Mouse (Mus musculus) kidney, embryonic 15.5 days (tissue): ENCODE results near the gene Rpl37. TPM values are rescaled to one million over a fixed set of nuclear protein-coding genes. Genes with fewer than 3 reads are reported as not detected.

Experiments
- ATAC-seq: fragments of 200-750 bp; cut with Nextera tagmentation; replicated peaks from 2 replicates; pipeline ENCODE4 v1.8.0; 2017; ENCODE audit warnings: moderate TSS enrichment; ENCODE audit not compliant: low FRiP score
- H3K27ac ChIP-seq: fragments of 300-500 bp; sonication (generic); 2 replicates; pipeline ENCODE4 v1.5.1; 2015; ENCODE audit warnings: mild to moderate bottlenecking, inconsistent platforms
- H3K27me3 ChIP-seq: fragments of 300-500 bp; sonication (generic); 2 replicates; pipeline ENCODE4 v1.6.1; 2015; ENCODE audit warnings: inconsistent platforms
- H3K36me3 ChIP-seq: fragments of 300-500 bp; sonication (generic); 2 replicates; pipeline ENCODE4 v1.6.1; 2015; ENCODE audit warnings: inconsistent platforms
- H3K4me1 ChIP-seq: fragments of 300-500 bp; sonication (generic); 2 replicates; pipeline ENCODE4 v1.6.1; 2015; ENCODE audit warnings: inconsistent platforms
- H3K4me2 ChIP-seq: fragments of 300-500 bp; sonication (generic); 2 replicates; pipeline ENCODE4 v1.6.1; 2015; ENCODE audit warnings: moderate library complexity, mild to moderate bottlenecking, inconsistent platforms
- H3K4me3 ChIP-seq: fragments of 300-500 bp; sonication (generic); replicated peaks from 2 replicates; pipeline ENCODE4 v1.5.1; 2015; ENCODE audit warnings: mild to moderate bottlenecking, inconsistent platforms
- H3K9ac ChIP-seq: fragments of 300-500 bp; sonication (generic); 2 replicates; pipeline ENCODE4 v1.6.1; 2015; ENCODE audit warnings: mild to moderate bottlenecking, inconsistent platforms
- H3K9me3 ChIP-seq: fragments of 300-500 bp; sonication (generic); replicated peaks from 2 replicates; pipeline ENCODE4 v1.6.1; 2016; ENCODE audit warnings: inconsistent platforms
- WGBS: fragments of 180-500 bp; shearing (Covaris S2); methylation state at CpG from one replicate; pipeline ENCODE4 v1.1.7; 2015; ENCODE audit warnings: mixed read lengths; 5-methylcytosine and 5-hydroxymethylcytosine counted together
- polyA plus RNA-seq: library from polyadenylated mRNA; unstranded; fragments of >200 nt; fragmentation: Nextera tagmentation; extraction: Ambion mirVana; gene quantifications from 2 replicates; pipeline ENCODE4 v1.2.1, GENCODE M21; 2015

Rpl37 gene
- polyA plus RNA-seq, 1 experiment from 2014 or later: 602 TPM

DNA sequence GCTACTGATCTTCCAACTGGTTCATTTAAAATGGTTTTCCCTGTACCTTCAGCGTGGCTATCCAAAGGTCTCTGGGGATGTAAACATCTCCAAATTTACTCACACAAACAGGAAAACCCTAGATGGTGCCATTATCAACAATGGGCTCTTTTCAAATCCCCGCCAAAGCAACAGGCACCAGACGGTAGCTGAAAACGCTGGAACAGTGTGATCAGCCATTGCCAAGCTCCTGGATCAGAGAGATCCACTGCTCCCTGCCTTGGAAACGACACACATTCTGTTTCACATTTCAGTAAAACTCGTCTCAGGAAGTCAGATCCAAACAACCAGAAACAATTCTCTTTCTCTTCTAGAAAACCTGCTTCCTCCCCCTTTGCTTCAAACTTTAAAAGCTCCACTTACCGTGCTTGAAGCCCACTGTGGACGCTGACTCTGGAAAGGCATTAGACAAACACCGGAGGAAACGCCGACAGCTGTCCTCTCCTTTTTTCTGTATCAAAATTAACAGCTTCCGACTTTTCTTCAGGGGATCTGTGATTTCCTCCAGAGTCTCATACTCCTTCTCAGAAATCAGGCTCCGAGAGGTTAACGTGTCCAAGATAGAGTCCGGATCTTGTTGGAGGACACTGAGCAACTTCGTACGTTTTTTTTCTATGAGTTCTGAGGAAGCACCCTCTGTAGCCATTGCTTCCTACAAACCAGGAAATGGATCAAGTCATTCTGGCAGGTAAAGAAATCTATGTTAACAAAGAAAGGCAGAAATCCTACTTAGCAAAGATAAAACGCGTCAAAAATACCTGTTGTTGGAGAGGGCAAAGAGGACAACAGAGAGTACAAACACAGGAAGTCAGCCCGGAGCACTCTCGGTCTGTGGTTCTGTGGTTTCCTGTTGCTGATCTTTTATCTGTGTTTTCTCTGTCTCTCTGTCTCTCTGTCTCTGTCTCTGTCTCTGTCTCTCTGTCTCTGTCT, 8.5 kb upstream of the Rpl37 start, which contains the start of gene Card6:
TSS of gene Card6 (minus strand) at position 854 of the 969 bp plus-strand sequence.
- no peaks in the 10 kb centered on the region for H3K36me3 ChIP-seq
- 54% methylated on average over 21 of the region's 21 CpGs for WGBS
- H3K9me3 ChIP-seq: no peaks in the 10 kb centered on the region
- 0 out of 2 replicates have a peak, but pooled peaks cover 2% of the 10 kb centered on the region for H3K27me3 ChIP-seq
- H3K4me1 ChIP-seq: no peaks in the 10 kb centered on the region
- peak within 1 kb of the TSS; percentile 33 for H3K4me3 ChIP-seq
- ATAC-seq: no peak
- peak within 1 kb of the TSS; percentile 24; the same call in 1 of the 2 replicates for H3K9ac ChIP-seq
- peak within 1 kb of the TSS; percentile 74 for H3K27ac ChIP-seq
- H3K4me2 ChIP-seq: peak within 1 kb of the TSS; percentile 42

DNA sequence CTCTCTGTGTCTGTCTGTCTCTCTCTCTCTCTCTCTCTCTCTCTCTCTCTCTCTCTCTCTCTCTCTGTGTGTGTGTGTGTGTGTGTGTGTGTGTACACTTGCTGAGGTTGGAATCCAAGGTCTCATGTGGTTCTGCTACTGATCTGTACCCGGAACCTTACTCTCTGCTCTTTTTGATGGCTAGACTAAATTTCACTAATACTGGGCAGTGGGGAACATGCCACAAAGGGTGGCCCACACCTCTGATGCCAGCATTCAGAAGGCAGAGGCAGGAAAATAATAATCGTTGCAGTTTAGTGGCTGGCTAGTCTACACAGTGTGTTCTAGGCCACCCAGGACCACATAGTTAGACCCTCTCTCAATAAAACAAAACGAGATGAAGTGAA, 7.8 kb upstream of the Rpl37 start:
- Histone ChIP-seq H3K4me3 (peak overlapping the region; percentile 33; the same call in 1 of the 2 replicates), H3K9me3 (no peaks in the 10 kb centered on the region), H3K27ac (peak overlapping the region; percentile 74; the same call in 1 of the 2 replicates), H3K36me3 (no peaks in the 10 kb centered on the region), H3K9ac (no peak overlapping the region), H3K4me1 (no peaks in the 10 kb centered on the region), H3K4me2 (peak overlapping the region; percentile 42), H3K27me3 (0 out of 2 replicates have a peak, but pooled peaks cover 2% of the 10 kb centered on the region)
- 79% methylated on average over 3 of the region's 3 CpGs for WGBS
- no peak for ATAC-seq

DNA sequence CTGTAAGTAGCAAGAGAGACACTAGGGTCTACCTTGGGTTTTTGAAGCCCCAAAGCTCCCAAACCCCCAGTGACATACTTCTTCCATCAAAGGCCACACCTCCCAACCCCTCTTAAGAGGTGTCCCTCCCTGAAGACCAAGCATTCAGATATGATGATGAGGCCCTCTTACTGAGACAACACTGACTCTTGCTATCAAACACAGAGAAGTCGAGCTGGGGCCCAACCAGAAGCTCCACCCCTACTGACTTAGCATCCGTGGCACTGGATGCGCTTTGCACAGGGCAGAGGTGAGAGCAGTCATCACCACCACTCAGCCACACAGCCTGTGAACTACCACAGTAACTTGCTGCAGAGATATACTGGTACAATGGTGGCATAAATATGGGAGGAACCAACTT, 3.8 kb upstream of the Rpl37 start:
- no peak for ATAC-seq
- WGBS: 86% methylated on average over 3 of the region's 3 CpGs
- Histone ChIP-seq H3K27ac (no peak overlapping the region), H3K36me3 (peaks cover 4% of the 10 kb centered on the region), H3K9ac (no peak overlapping the region), H3K27me3 (no peaks in the 10 kb centered on the region), H3K9me3 (no peaks in the 10 kb centered on the region), H3K4me1 (peaks cover 11% of the 10 kb centered on the region), H3K4me2 (no peak overlapping the region), H3K4me3 (no peak overlapping the region)

DNA sequence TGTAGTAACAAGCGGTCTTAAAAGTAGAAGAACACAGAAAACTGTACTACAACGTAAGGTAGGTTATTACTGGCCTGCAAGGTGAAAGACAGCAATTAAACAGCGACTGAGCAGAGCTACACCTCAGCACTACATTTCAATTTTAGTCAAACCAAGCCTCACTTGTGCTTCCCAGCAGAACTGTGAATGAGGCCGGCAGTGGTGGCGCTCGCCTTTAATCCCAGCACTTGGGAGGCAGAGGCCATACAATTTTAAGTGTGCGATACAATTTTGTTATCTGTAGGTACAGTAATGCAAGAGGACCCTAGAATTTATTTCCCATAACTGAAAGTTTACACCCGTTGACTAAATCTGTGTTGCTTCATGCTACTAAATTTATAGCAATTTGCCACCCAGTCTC, 1.3 kb upstream of the Rpl37 start:
- Histone ChIP-seq H3K4me3 (peak overlapping the region; percentile 90), H3K27me3 (no peaks in the 10 kb centered on the region), H3K27ac (peak overlapping the region; percentile 94), H3K4me2 (peak overlapping the region; percentile 57), H3K4me1 (peaks cover 28% of the 10 kb centered on the region), H3K9ac (peak overlapping the region; percentile 62; the same call in 1 of the 2 replicates), H3K36me3 (peaks cover 29% of the 10 kb centered on the region), H3K9me3 (no peaks in the 10 kb centered on the region)
- no peak for ATAC-seq
- whole genome bisulfite sequencing: 46% methylated on average over 8 of the region's 8 CpGs

DNA sequence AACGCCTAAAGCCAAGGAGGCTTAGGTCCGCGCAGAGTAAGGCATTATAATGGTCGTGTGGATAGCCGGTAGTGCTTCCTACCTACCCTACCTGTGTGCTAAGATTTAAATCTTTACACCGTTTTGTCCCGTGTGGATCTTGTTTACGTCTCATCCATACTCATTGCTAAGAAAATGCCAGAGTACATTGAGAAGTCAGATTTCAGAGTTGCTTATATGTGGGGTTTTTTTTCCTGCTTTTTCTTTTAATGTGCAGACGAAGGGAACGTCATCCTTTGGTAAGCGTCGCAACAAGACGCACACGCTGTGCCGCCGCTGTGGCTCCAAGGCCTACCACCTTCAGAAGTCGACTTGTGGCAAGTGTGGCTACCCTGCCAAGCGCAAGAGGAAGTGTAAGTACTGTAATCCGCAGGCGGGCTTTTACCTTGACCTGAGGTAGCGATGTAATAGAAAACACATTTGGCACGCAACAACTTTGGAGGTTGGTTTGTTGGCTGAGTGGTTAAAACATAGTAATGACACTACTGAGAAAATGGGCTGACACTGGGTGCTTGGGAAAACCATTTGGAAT, 671 bp downstream of the Rpl37 start:
- Histone ChIP-seq H3K4me2 (peak overlapping the region; percentile 75), H3K27ac (peak overlapping the region; percentile 94), H3K4me3 (peak overlapping the region; percentile 90), H3K4me1 (peaks cover 28% of the 10 kb centered on the region), H3K36me3 (peaks cover 48% of the 10 kb centered on the region), H3K9me3 (no peaks in the 10 kb centered on the region), H3K9ac (peak overlapping the region; percentile 93), H3K27me3 (no peaks in the 10 kb centered on the region)
- WGBS: 3% methylated on average over 22 of the region's 22 CpGs
- no peak for ATAC-seq

DNA sequence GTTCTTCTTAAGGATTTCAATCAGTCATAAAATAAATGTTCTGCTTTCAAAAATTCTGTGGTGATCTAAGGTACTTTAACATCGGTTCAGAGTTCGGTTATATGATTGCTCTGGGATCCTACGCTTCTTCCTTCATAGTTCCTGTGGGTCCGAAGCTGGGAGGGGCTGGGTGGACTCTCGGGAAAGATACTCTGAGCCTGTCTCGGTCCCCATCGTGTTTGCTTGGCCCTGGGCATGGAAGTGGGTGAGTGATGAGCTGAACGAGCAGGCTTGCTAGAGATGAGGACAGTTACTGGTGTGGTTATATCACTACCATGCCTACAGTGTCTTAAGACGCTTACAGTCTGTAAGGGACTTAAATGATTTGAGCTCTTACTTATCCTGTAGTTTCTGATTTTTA, 2.2 kb downstream of the Rpl37 start:
- no peak overlapping the region for H3K4me3 ChIP-seq
- H3K9ac ChIP-seq: peak overlapping the region; percentile 4; the same call in 1 of the 2 replicates
- 91% methylated on average over 9 of the region's 9 CpGs for WGBS
- no peaks in the 10 kb centered on the region for H3K27me3 ChIP-seq
- H3K36me3 ChIP-seq: peaks cover 62% of the 10 kb centered on the region
- 0 out of 2 replicates have a peak overlapping the region, but pooled peaks have one; percentile 75 for H3K4me2 ChIP-seq
- H3K4me1 ChIP-seq: peaks cover 28% of the 10 kb centered on the region
- H3K9me3 ChIP-seq: no peaks in the 10 kb centered on the region
- no peak overlapping the region for H3K27ac ChIP-seq
- ATAC-seq: no peak

DNA sequence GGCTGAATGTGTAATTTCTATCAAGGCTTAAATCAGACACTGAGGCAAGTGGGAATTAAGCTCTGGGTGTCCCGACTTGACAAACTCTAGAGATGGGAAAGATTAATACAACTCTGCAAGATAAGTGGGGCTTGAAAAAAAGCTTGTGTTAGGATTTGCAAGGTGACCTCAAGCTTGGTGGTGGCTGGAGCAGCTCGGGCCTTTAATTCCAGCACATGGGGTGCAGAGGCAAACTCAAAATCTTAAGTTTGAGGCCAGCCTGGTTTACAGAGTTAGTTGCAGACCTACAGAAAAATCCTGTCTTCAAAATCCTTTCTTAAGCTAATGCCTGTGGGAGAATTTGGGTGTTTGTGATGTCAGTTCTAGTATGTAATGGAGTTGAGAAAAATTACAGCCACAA, 2.7 kb downstream of the Rpl37 start:
- Histone ChIP-seq H3K9me3 (no peaks in the 10 kb centered on the region), H3K9ac (no peak overlapping the region), H3K27me3 (no peaks in the 10 kb centered on the region), H3K27ac (no peak overlapping the region), H3K36me3 (peaks cover 65% of the 10 kb centered on the region), H3K4me1 (peaks cover 28% of the 10 kb centered on the region), H3K4me3 (no peak overlapping the region), H3K4me2 (no peak overlapping the region)
- 93% methylated on average over 2 of the region's 2 CpGs for WGBS
- no peak for ATAC-seq

DNA sequence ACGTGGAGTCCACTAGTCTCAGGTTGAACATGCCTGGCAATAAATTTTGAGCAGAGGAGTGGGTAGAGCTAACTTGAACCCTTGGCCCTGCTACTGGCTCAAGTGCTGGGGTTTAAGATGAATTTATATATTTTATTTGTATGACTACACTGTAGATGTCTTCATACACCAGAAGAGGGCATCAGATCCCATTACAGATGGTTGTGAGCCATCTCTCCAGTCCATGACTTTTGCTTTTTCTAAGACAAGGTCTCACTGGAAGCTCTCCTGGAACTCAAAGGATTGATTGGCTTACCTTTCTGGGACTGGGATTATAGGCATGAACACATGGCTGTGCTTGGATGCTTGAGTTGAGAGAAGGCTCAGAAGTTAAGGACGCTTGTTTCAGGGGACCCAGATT, 3.3 kb downstream of the Rpl37 start:
- no peak for ATAC-seq
- peaks cover 26% of the 10 kb centered on the region for H3K4me1 ChIP-seq
- no peaks in the 10 kb centered on the region for H3K9me3 ChIP-seq
- no peak overlapping the region for H3K27ac ChIP-seq
- H3K9ac ChIP-seq: no peak overlapping the region
- no peaks in the 10 kb centered on the region for H3K27me3 ChIP-seq
- WGBS: 86% methylated on average over 2 of the region's 2 CpGs
- H3K4me3 ChIP-seq: no peak overlapping the region
- no peak overlapping the region for H3K4me2 ChIP-seq
- peaks cover 70% of the 10 kb centered on the region for H3K36me3 ChIP-seq

DNA sequence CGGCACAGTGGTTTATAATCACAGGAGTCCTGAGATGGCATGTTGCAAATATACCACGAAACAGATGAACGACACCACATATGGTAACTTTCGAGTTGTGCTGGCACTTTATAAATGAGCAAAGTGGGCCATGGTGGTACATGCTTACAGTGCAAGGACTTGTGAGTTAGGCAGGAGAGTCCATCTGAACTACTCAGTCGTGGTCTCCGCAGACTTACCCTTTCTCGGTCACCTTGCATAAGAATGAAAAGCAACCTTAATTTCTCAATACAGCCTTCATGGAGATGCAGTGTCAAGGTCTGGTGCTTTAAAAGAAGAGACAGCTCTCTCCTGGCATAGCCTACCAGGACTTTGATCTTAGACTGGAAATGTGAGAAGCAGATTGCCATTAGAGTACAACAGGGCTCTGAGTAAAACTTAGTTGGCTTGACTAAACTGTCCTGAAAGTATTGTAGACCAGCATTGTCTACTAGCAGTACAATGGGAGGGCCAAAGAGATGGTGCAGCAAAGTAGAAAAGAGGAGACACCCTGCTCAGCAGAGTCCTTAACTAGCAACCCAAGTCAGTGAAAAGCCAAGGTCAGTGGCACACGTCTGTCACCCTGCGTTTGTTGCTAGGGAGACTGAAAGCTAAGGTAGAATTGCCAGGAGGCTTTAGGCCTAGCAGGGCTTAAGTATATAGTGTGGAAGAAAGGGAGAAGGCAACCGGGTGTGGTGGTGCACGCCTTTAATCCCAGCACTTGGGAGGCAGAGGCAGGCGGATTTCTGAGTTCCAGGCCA, 5.3 kb downstream of the Rpl37 start:
- no peak for ATAC-seq
- Histone ChIP-seq H3K9me3 (no peaks in the 10 kb centered on the region), H3K27me3 (no peaks in the 10 kb centered on the region), H3K27ac (no peak overlapping the region), H3K4me2 (no peak overlapping the region), H3K4me1 (peaks cover 20% of the 10 kb centered on the region), H3K36me3 (peaks cover 76% of the 10 kb centered on the region), H3K4me3 (no peak overlapping the region), H3K9ac (no peak overlapping the region)
- WGBS: 91% methylated on average over 12 of the region's 12 CpGs

DNA sequence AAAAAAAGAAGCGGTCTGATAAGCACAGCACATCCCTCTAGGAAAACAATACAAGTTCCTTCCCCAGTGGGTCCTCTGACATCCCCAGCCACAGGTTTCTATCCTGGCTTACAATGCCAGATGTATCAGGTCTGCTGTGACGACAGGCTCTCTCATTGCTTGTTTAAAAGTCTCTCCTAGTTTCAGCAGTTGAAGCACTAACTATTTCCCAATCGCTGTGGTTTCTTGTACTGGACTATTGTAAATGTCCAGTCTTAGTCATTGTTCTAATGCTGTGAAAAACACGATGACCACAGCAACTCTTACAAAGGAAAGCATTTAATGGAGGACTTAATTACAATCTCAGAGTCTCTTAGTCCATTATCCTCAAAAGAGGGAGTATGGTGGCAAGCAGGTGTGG, 10.0 kb downstream of the Rpl37 start:
- ATAC-seq: no peak
- H3K9me3 ChIP-seq: no peaks in the 10 kb centered on the region
- H3K27me3 ChIP-seq: no peaks in the 10 kb centered on the region
- peaks cover 34% of the 10 kb centered on the region for H3K36me3 ChIP-seq
- no peak overlapping the region for H3K27ac ChIP-seq
- H3K4me3 ChIP-seq: no peak overlapping the region
- 0 out of 2 replicates have a peak, but pooled peaks cover 3% of the 10 kb centered on the region for H3K4me1 ChIP-seq
- no peak overlapping the region for H3K9ac ChIP-seq
- H3K4me2 ChIP-seq: no peak overlapping the region
- WGBS: 82% methylated on average over 4 of the region's 4 CpGs

DNA sequence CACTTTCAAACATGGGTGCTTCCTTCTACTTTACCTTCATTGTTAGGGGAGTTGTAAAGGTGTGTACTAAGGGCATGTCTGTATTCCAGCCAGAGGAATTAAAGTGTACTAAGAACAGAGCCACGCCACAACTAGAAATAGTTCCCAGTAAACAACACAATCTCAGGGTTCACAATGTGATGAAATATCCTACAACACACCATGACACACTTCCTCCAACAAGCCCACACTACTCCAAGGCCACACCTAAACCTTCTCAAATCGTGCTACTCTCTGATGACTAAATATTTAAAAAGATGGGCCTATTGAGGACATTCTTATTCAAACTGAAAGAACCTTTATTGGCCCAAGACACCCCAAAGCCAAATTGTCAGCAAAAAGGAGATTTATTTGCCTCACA, 11.0 kb downstream of the Rpl37 start:
- Histone ChIP-seq H3K27ac (no peak overlapping the region), H3K4me3 (no peak overlapping the region), H3K36me3 (peaks cover 25% of the 10 kb centered on the region), H3K4me2 (no peak overlapping the region), H3K27me3 (no peaks in the 10 kb centered on the region), H3K9me3 (no peaks in the 10 kb centered on the region), H3K9ac (no peak overlapping the region), H3K4me1 (0 out of 2 replicates have a peak, but pooled peaks cover 3% of the 10 kb centered on the region)
- WGBS: 88% methylated on average over 2 of the region's 2 CpGs
- ATAC-seq: no peak
